Mouse (Mus musculus) forebrain, embryonic 16.5 days (tissue): ENCODE measurements around the gene Trim9. TPM values are rescaled to one million over a fixed set of nuclear protein-coding genes. Genes with fewer than 3 reads are reported as not detected.

Source experiments
- ATAC-seq: fragments of 200-750 bp; cut with Nextera tagmentation; 2 replicates; pipeline ENCODE4 v1.8.0; 2017; ENCODE audit warnings: mild to moderate bottlenecking, moderate library complexity
- H3K27ac ChIP-seq: fragments of 300-500 bp; sonication (generic); 2 replicates; pipeline ENCODE4 v1.5.1; 2014; ENCODE audit warnings: low read length, control low read depth
- H3K27me3 ChIP-seq: fragments of 300-500 bp; sonication (generic); replicated peaks from 2 replicates; pipeline ENCODE4 v1.6.1; 2014; ENCODE audit warnings: low read length; ENCODE audit not compliant: control insufficient read depth, insufficient read depth
- H3K36me3 ChIP-seq: fragments of 300-500 bp; sonication (generic); 2 replicates; pipeline ENCODE4 v1.6.1; 2014; ENCODE audit not compliant: control insufficient read depth, insufficient read depth
- H3K4me1 ChIP-seq: fragments of 300-500 bp; sonication (generic); replicated peaks from 2 replicates; pipeline ENCODE4 v1.6.1; 2014; ENCODE audit warnings: low read length; ENCODE audit not compliant: control insufficient read depth, insufficient read depth
- H3K4me2 ChIP-seq: fragments of 300-500 bp; sonication (generic); 2 replicates; pipeline ENCODE4 v1.6.1; 2014; ENCODE audit warnings: mild to moderate bottlenecking, low read length, control low read depth
- H3K4me3 ChIP-seq: fragments of 300-500 bp; sonication (generic); replicated peaks from 2 replicates; pipeline ENCODE4 v1.5.1; 2014; ENCODE audit warnings: mild to moderate bottlenecking, low read length, control low read depth
- H3K9ac ChIP-seq: fragments of 300-500 bp; sonication (generic); replicated peaks from 2 replicates; pipeline ENCODE4 v1.6.1; 2014; ENCODE audit warnings: low read depth, low read length, control low read depth
- H3K9me3 ChIP-seq: fragments of 300-500 bp; sonication (generic); 2 replicates; pipeline ENCODE4 v1.6.1; 2016; ENCODE audit warnings: low read length; ENCODE audit not compliant: control insufficient read depth
- WGBS: fragments of 180-500 bp; shearing (Covaris S2); extraction: QIAGEN DNeasy Blood & Tissue Kit; methylation state at CpG from one replicate; pipeline ENCODE4 v1.1.7; 2014; 5-methylcytosine and 5-hydroxymethylcytosine counted together
- polyA plus RNA-seq: library from polyadenylated mRNA; unstranded; fragments of >200 nt; fragmentation: Nextera tagmentation; extraction: Ambion mirVana; gene quantifications from 2 replicates; pipeline ENCODE4 v1.2.1, GENCODE M21; 2015

The Trim9 gene
- polyA plus RNA-seq, 1 experiment from 2014 or later: 60.8 TPM

GRCm38 (mm10) chr12:70212501-70212900 is 134.9 kb downstream of the Trim9 start:
- Histone ChIP-seq H3K4me3 (no peak overlapping the region), H3K4me1 (peaks cover 4% of the 10 kb centered on the region), H3K4me2 (no peak overlapping the region), H3K27me3 (no peaks in the 10 kb centered on the region), H3K9ac (no peak overlapping the region), H3K27ac (no peak overlapping the region), H3K36me3 (no peaks in the 10 kb centered on the region), H3K9me3 (no peaks in the 10 kb centered on the region)
- no peak for ATAC-seq
- 56% methylated on average over 4 of the region's 4 CpGs for WGBS

DNA sequence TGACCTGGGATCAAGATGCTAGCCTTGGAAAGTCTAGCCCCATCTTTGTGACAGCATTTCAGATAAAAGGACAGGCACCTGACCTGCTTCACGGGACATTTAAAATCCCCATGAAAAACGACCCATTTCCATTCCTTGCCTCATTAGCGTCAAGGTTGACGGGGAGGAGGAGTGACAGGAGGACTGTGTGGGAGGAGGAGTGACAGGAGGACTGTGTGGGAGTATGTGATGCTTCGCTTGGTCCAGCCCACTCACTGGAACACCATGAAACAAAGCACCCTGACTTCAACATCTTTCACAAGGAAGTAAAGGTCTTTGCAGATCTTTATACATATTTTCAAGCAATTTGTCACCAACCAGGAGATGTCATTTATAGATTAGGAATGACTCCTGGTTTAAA is 139.2 kb downstream of the Trim9 start:
- H3K9ac ChIP-seq: no peak overlapping the region
- ATAC-seq: no peak
- no peaks in the 10 kb centered on the region for H3K9me3 ChIP-seq
- WGBS: 68% methylated on average over 5 of the region's 5 CpGs
- H3K36me3 ChIP-seq: no peaks in the 10 kb centered on the region
- H3K4me1 ChIP-seq: no peaks in the 10 kb centered on the region
- H3K4me3 ChIP-seq: no peak overlapping the region
- no peak overlapping the region for H3K27ac ChIP-seq
- H3K27me3 ChIP-seq: no peaks in the 10 kb centered on the region
- no peak overlapping the region for H3K4me2 ChIP-seq

DNA sequence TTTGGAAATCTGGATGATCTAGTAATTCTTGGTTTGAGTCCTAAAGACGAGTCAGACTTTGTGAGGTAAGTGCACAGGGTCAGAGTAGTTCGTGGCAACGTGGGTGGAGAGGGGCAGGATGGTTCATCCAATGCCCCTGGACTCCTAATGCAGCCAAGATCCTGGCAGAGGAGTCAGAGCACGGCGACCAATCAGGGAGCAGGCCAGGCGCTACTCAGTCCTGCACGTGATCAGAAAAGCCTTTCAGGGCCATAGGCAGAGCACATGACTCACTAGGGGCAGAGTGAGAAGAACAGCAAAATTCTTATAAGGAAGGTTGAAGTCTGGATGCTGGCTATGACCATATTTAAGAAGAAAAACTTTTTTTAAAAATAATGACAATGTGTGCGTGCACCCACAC is 143.0 kb downstream of the Trim9 start:
- Histone ChIP-seq H3K27me3 (no peaks in the 10 kb centered on the region), H3K4me3 (no peak overlapping the region), H3K9ac (no peak overlapping the region), H3K36me3 (no peaks in the 10 kb centered on the region), H3K4me2 (no peak overlapping the region), H3K27ac (no peak overlapping the region), H3K4me1 (no peaks in the 10 kb centered on the region), H3K9me3 (no peaks in the 10 kb centered on the region)
- WGBS: 80% methylated on average over 8 of the region's 8 CpGs
- no peak for ATAC-seq

GRCm38 (mm10) chr12:70201926-70202529 is 145.4 kb downstream of the Trim9 start:
- no peak for ATAC-seq
- WGBS: 74% methylated on average over 5 of the region's 5 CpGs

GRCm38 (mm10) chr12:70196341-70196740 is 151.1 kb downstream of the Trim9 start:
- no peak for ATAC-seq

More at GRCm38 (mm10) chr12:70201926-70202529, 145.4 kb downstream of the Trim9 start:
- Histone ChIP-seq H3K4me3 (no peak overlapping the region), H3K9ac (no peak overlapping the region), H3K27me3 (no peaks in the 10 kb centered on the region), H3K27ac (no peak overlapping the region), H3K36me3 (no peaks in the 10 kb centered on the region), H3K4me1 (no peaks in the 10 kb centered on the region), H3K9me3 (no peaks in the 10 kb centered on the region), H3K4me2 (no peak overlapping the region)

GRCm38 (mm10) chr12:70195426-70195825 is 152.0 kb downstream of the Trim9 start:
- Histone ChIP-seq H3K9me3 (no peaks in the 10 kb centered on the region), H3K27me3 (no peaks in the 10 kb centered on the region), H3K36me3 (no peaks in the 10 kb centered on the region), H3K4me3 (no peak overlapping the region), H3K9ac (no peak overlapping the region), H3K4me2 (no peak overlapping the region), H3K4me1 (0 out of 2 replicates have a peak, but pooled peaks cover 3% of the 10 kb centered on the region), H3K27ac (no peak overlapping the region)
- 96% methylated on average over 6 of the region's 6 CpGs for WGBS
- no peak for ATAC-seq

More at GRCm38 (mm10) chr12:70196341-70196740, 151.1 kb downstream of the Trim9 start:
- no peak overlapping the region for H3K4me2 ChIP-seq
- no peaks in the 10 kb centered on the region for H3K36me3 ChIP-seq
- no peaks in the 10 kb centered on the region for H3K9me3 ChIP-seq
- no peaks in the 10 kb centered on the region for H3K27me3 ChIP-seq
- 57% methylated on average over 5 of the region's 5 CpGs for WGBS
- H3K4me3 ChIP-seq: no peak overlapping the region
- no peak overlapping the region for H3K9ac ChIP-seq
- H3K27ac ChIP-seq: no peak overlapping the region
- 0 out of 2 replicates have a peak, but pooled peaks cover 3% of the 10 kb centered on the region for H3K4me1 ChIP-seq

Other genes starting within 250 kb of the Trim9 start
- 40.2 and 45.3 TPM in 2 replicates for gene Nin, start 233.9 kb downstream of the Trim9 start, polyA plus RNA-seq
- not detected in 2 replicates for gene Abhd12b, start 193.5 kb downstream of the Trim9 start, polyA plus RNA-seq
- gene Pygl, start 116.1 kb downstream of the Trim9 start, polyA plus RNA-seq: 5.1 and 7.0 TPM in 2 replicates
- 128 and 141 TPM in 2 replicates for gene Tmx1, start 105.5 kb upstream of the Trim9 start, polyA plus RNA-seq